Mouse (Mus musculus) CH12.LX (cell line): ENCODE measurements around the gene Prkag1. TPM values are rescaled to one million over a fixed set of nuclear protein-coding genes. Genes with fewer than 3 reads are reported as not detected.

Source experiments
- DNase-seq: peaks from one replicate; pipeline ENCODE4 v3.0.0-alpha.2; 2013; ENCODE audit errors: extremely low read depth
- H3K27ac ChIP-seq: 2 replicates; pipeline ENCODE4 v1.5.1; 2012; ENCODE audit warnings: low read depth, mild to moderate bottlenecking, control low read depth, moderate library complexity; ENCODE audit not compliant: insufficient read depth
- H3K27me3 ChIP-seq: replicated peaks from 2 replicates; pipeline ENCODE3; 2012; ENCODE audit warnings: inconsistent platforms
- H3K36me3 ChIP-seq, 2 experiments: replicated peaks in 1 of 2; 2 replicates each; pipeline versions ENCODE3 to v1.6.1; 2012; ENCODE audit warnings: inconsistent platforms in 1 of 2, low read length in 1 of 2, mild to moderate bottlenecking in 1 of 2, mixed read lengths in 1 of 2, moderate library complexity in 1 of 2; ENCODE audit not compliant: control insufficient read depth in 1 of 2, insufficient read depth in 1 of 2
- H3K4me1 ChIP-seq, 2 experiments: 2 replicates each; pipeline ENCODE4 v1.6.1; 2012; ENCODE audit warnings: inconsistent platforms in 1 of 2, moderate library complexity in 1 of 2; ENCODE audit not compliant: insufficient read depth in 2 of 2, control insufficient read depth in 1 of 2
- H3K4me2 ChIP-seq: 2 replicates; pipeline ENCODE4 v1.6.1; 2012; ENCODE audit warnings: low read depth, mild to moderate bottlenecking, control low read depth; ENCODE audit not compliant: poor library complexity, insufficient read depth, severe bottlenecking
- H3K4me3 ChIP-seq, 3 experiments: fragments of 150-350 bp in 1 of 3; sonication (generic) in 1 of 3; replicated peaks in 1 of 3; 2 replicates each; pipeline versions ENCODE3 to v1.5.1; 2011 to 2012; ENCODE audit warnings: low read depth in 2 of 3, low read length in 2 of 3, mild to moderate bottlenecking in 2 of 3, moderate library complexity in 2 of 3, control low read depth in 1 of 3, improper control_type of control experiment in 1 of 3, inconsistent platforms in 1 of 3, mixed read lengths in 1 of 3; ENCODE audit not compliant: poor library complexity in 1 of 3
- H3K79me2 ChIP-seq: replicated peaks from 2 replicates; pipeline ENCODE4 v1.6.1; 2012; ENCODE audit warnings: mild to moderate bottlenecking, moderate library complexity; ENCODE audit not compliant: control insufficient read depth, poor library complexity, insufficient read depth, severe bottlenecking; ENCODE audit errors: extremely low read depth
- H3K9ac ChIP-seq: 2 replicates; pipeline ENCODE4 v1.6.1; 2012; ENCODE audit warnings: low read depth, mild to moderate bottlenecking, control low read depth, moderate library complexity; ENCODE audit not compliant: insufficient read depth
- H3K9me3 ChIP-seq: replicated peaks from 2 replicates; pipeline ENCODE3; 2012; ENCODE audit warnings: low read length, inconsistent platforms, mixed read lengths
- BHLHE40 ChIP-seq: IDR thresholded peaks from 2 replicates; pipeline ENCODE4 v1.6.1; 2011; ENCODE audit warnings: mild to moderate bottlenecking, low read depth, low read length, improper control_type of control experiment
- CHD2 ChIP-seq: IDR thresholded peaks from 2 replicates; pipeline ENCODE4 v1.6.1; 2011; ENCODE audit warnings: low read length, improper control_type of control experiment
- EP300 ChIP-seq: IDR thresholded peaks from 2 replicates; pipeline ENCODE4 v1.6.1; 2011; ENCODE audit warnings: low read length, improper control_type of control experiment
- ETS1 ChIP-seq: conservative IDR thresholded peaks from 2 replicates; pipeline ENCODE4 v1.6.1; 2012; ENCODE audit warnings: low read depth, mild to moderate bottlenecking, inconsistent platforms, low read length, improper control_type of control experiment, moderate library complexity
- GABPA ChIP-seq: IDR thresholded peaks from 2 replicates; pipeline ENCODE4 v1.6.1; 2012; ENCODE audit warnings: low read depth, low read length, improper control_type of control experiment, inconsistent platforms; ENCODE audit not compliant: insufficient replicate concordance
- HCFC1 ChIP-seq: IDR thresholded peaks from 2 replicates; pipeline ENCODE4 v1.6.1; 2012; ENCODE audit warnings: low read depth, mild to moderate bottlenecking, inconsistent platforms, low read length, improper control_type of control experiment
- IRF4 ChIP-seq: IDR thresholded peaks from 2 replicates; pipeline ENCODE4 v1.6.1; 2014; ENCODE audit warnings: low read depth, mild to moderate bottlenecking, inconsistent platforms, low read length, improper control_type of control experiment
- JUN ChIP-seq: IDR thresholded peaks from 2 replicates; pipeline ENCODE4 v1.6.1; 2011; ENCODE audit warnings: low read depth, mild to moderate bottlenecking, low read length, improper control_type of control experiment, moderate library complexity; ENCODE audit not compliant: insufficient read depth
- MAZ ChIP-seq: IDR thresholded peaks from 2 replicates; pipeline ENCODE4 v1.6.1; 2012; ENCODE audit warnings: low read depth, mild to moderate bottlenecking, inconsistent platforms, low read length, improper control_type of control experiment, moderate library complexity
- MEF2A ChIP-seq: IDR thresholded peaks from 2 replicates; pipeline ENCODE4 v1.6.1; 2014; ENCODE audit warnings: low read depth, mild to moderate bottlenecking, inconsistent platforms, low read length, improper control_type of control experiment, borderline replicate concordance
- MYC ChIP-seq: IDR thresholded peaks from 2 replicates; pipeline ENCODE4 v1.6.1; 2011; ENCODE audit warnings: low read depth, mild to moderate bottlenecking, improper control_type of control experiment, low read length
- NELFE ChIP-seq: IDR thresholded peaks from 2 replicates; pipeline ENCODE4 v1.6.1; 2011; ENCODE audit warnings: low read depth, low read length, improper control_type of control experiment
- NRF1 ChIP-seq: IDR thresholded peaks from 2 replicates; pipeline ENCODE4 v1.6.1; 2014; ENCODE audit warnings: low read depth, mild to moderate bottlenecking, inconsistent platforms, low read length, improper control_type of control experiment, moderate library complexity
- PAX5 ChIP-seq: IDR thresholded peaks from 2 replicates; pipeline ENCODE4 v1.6.1; 2012; ENCODE audit warnings: low read length, inconsistent platforms, mixed read lengths
- POLR2AphosphoS2 ChIP-seq: IDR thresholded peaks from 2 replicates; pipeline ENCODE4 v1.6.1; 2011; ENCODE audit warnings: low read depth, low read length, improper control_type of control experiment
- SMC3 ChIP-seq: IDR thresholded peaks from 2 replicates; pipeline ENCODE4 v1.6.1; 2011; ENCODE audit warnings: low read depth, low read length, improper control_type of control experiment
- TCF12 ChIP-seq: IDR thresholded peaks from 2 replicates; pipeline ENCODE4 v1.6.1; 2014; ENCODE audit warnings: low read depth, mild to moderate bottlenecking, inconsistent platforms, low read length, improper control_type of control experiment
- UBTF ChIP-seq: IDR thresholded peaks from 2 replicates; pipeline ENCODE4 v1.6.1; 2012; ENCODE audit warnings: low read depth, mild to moderate bottlenecking, inconsistent platforms, low read length, improper control_type of control experiment, moderate library complexity
- ZC3H11A ChIP-seq: IDR thresholded peaks from 2 replicates; pipeline ENCODE4 v1.6.1; 2012; ENCODE audit warnings: low read depth, mild to moderate bottlenecking, inconsistent platforms, low read length, improper control_type of control experiment
- ZNF384 ChIP-seq: IDR thresholded peaks from 2 replicates; pipeline ENCODE4 v1.6.1; 2012; ENCODE audit warnings: low read depth, low read length, improper control_type of control experiment, inconsistent platforms
- dilution Hi-C: fragments of 300-500 bp; cut with MboI; formaldehyde crosslinking; loops from 2 replicates; pipeline ENCODE4 v1.14.3; 2020; ENCODE audit warnings: low sequenced_read_pairs; ENCODE audit not compliant: extremely low pct_unique_long_range_greater_than_20kb, extremely low pct_ligation_motif_present
- in situ Hi-C: fragments of 300-500 bp; cut with MboI; formaldehyde crosslinking; loops from 3 replicates; pipeline ENCODE4 v1.14.3; 2019; ENCODE audit warnings: low sequenced_read_pairs, low pct_ligation_motif_present, low pct_unique_long_range_greater_than_20kb, mixed read lengths
- polyA plus RNA-seq: library from polyadenylated mRNA; unstranded; fragments of >175 nt; gene quantifications from 2 replicates; pipeline ENCODE4 v1.2.1, GENCODE M21; 2012; ENCODE audit warnings: low read depth; ENCODE audit not compliant: insufficient read length
- total RNA-seq, 2 experiments: library from RNA; depleted of rRNA; stranded (reverse); fragments of 300-350 nt in 1 of 2; fragments of >200 nt in 1 of 2; gene quantifications; 2 replicates each; pipeline ENCODE4 v1.2.3; 2012 to 2014

Prkag1 gene
- total and polyA plus RNA-seq, 3 experiments: 49.4 to 87.5 (median 66.1) TPM

DNA sequence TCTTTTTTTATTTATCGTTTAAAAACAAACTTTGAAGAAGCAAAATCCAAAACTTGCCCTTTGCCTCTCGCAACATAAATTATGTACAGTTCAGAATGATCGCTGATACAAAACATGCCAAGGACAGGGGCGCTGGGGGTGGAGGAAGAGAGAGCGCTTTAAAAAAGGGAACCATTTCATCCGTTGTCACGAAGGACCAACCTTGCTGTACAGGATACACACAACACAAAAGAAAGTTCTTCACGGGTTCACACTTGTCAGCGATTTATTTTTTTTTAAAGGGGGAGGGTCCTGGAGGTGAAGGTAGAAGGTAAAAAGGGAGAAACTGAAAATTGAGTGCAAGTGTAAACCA, 339 bp upstream of the Prkag1 start:
- peaks cover 5 to 28% of the 10 kb centered on the region in 2 experiments; a peak in 3 of 4 replicates for H3K4me1 ChIP-seq
- dilution Hi-C loops: no loop called here

DNA sequence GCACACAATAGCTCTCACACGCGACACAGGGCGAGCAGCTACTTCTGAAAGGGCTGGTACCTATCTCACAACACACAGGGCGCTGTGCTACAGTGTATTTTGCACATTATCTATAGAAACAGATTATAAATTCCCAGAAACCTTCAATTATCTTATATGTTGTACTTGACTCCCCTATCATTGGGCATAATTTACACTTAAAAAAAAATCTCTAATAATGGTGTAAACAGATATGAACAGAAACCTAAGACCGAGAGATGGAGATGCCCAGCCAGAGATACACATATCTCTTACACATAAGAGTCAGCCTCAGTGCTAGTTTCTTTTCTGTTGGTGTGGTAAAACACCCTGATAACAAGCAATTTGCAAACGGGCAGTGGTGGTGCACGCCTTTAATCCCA, 3.7 kb downstream of the Prkag1 start:
- Histone ChIP-seq H3K36me3 (peaks cover 16 to 61% of the 10 kb centered on the region in 2 experiments), H3K79me2 (peaks cover 8% of the 10 kb centered on the region; the same call in 1 of the 2 replicates), H3K9me3 (no peaks in the 10 kb centered on the region), H3K27me3 (no peaks in the 10 kb centered on the region), H3K4me2 (no peak overlapping the region), H3K27ac (no peak overlapping the region), H3K4me3 (no peak overlapping the region), H3K9ac (no peak overlapping the region), H3K4me1 (peaks cover 4 to 41% of the 10 kb centered on the region in 2 experiments; a peak in 3 of 4 replicates)
- TF ChIP-seq ZNF384 (no peak), POLR2AphosphoS2 (no peak), EP300 (no peak), CHD2 (no peak), SMC3 (no peak), NRF1 (no peak), UBTF (no peak), MAZ (no peak), TCF12 (no peak), BHLHE40 (no peak), PAX5 (no peak), IRF4 (no peak), HCFC1 (no peak), ZC3H11A (no peak), JUN (no peak), NELFE (no peak), ETS1 (no peak), MYC (no peak), MEF2A (no peak)
- no peak for DNase-seq
- in situ Hi-C loops: no loop called here
- dilution Hi-C loops: no loop called here

More for the DNA sequence above, 339 bp upstream of the Prkag1 start:
- in situ Hi-C loops: loop anchor here (5.0 kb wide), 1 partner anchor 36 kb away; no protein-coding TSS in a partner anchor
- Histone ChIP-seq H3K27ac (peak overlapping the region; percentile 78), H3K79me2 (peaks cover 8% of the 10 kb centered on the region; the same call in 1 of the 2 replicates), H3K9ac (peak overlapping the region; percentile 71), H3K4me2 (peak overlapping the region; percentile 96), H3K27me3 (no peaks in the 10 kb centered on the region), H3K4me3 (peak overlapping the region; percentile 60 to 71 (median 64)), H3K9me3 (no peaks in the 10 kb centered on the region), H3K36me3 (peaks cover 38 to 63% of the 10 kb centered on the region in 2 experiments)
- no peak for TF ChIP-seq JUN
- no peak for TF ChIP-seq GABPA
- TF ChIP-seq ZC3H11A: no peak
- TF ChIP-seq POLR2AphosphoS2: peak; percentile 37; the same call in 1 of the 2 replicates
- TF ChIP-seq IRF4: no peak
- TF ChIP-seq MEF2A: no peak
- DNase-seq: no peak
